Mouse (Mus musculus): ENCODE results near the gene Nedd8. TPM values are rescaled to one million over a fixed set of nuclear protein-coding genes. Genes with fewer than 3 reads are reported as not detected.

Nedd8 gene
- total RNA-seq, 2 experiments from 2014 or later, result 296 to 328 TPM

- DNase-seq, result no peak
Measured at GRCm38 (mm10) chr14:55614565-55615178, 57.3 kb downstream of the Nedd8 start.

DNA sequence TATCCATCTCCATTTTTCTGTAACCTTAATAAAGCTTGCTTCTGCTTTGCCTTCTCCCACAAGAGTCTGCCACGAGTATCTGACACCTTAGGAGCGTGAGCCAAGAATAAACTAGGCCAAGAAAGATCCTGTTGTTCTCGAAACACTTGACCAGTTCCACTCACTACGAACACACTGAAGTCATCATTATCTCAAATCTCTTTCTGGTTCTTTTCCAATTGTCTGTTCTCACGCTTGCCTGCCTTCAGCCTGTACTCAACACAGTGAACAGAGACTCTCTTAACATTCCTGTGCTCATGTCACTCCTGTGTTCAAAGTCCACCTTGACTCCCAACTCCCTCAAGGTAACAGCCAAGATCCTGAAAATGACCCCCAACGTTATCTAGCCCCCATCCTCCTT lies 58.6 kb downstream of the Nedd8 start:
- no peak for DNase-seq

Other genes with a start within 250 kb of the Nedd8 start
- gene Dhrs4, start 193.4 kb downstream of the Nedd8 start, total RNA-seq (2021), result 100 to 1,000 TPM; 102 to 115 TPM
- 1 to 10 TPM; 2.9 to 5.9 TPM for gene Carmil3, start 181.5 kb downstream of the Nedd8 start, total RNA-seq (2021)
- under 1 TPM in 1 of 2 experiments, not detected in 1; 0.12 TPM for gene Cpne6, start 161.7 kb downstream of the Nedd8 start, total RNA-seq (2021)
- gene Nrl, start 147.1 kb downstream of the Nedd8 start, total RNA-seq (2021), result not detected
- gene Pck2, start 131.9 kb downstream of the Nedd8 start, total RNA-seq (2021), result 10 to 100 TPM; 19.7 to 21.5 TPM
- 10 to 100 TPM; 60.8 to 63.0 TPM for gene Dcaf11, start 112.1 kb downstream of the Nedd8 start, total RNA-seq (2021)
- not detected for gene A730061H03Rik, start 111.7 kb downstream of the Nedd8 start, total RNA-seq (2021)
- 100 to 1,000 TPM; 122 to 152 TPM for gene Fitm1, start 96.5 kb downstream of the Nedd8 start, total RNA-seq (2021)
- 100 to 1,000 TPM; 232 to 244 TPM for gene Psme1, start 94.0 kb downstream of the Nedd8 start, total RNA-seq (2021)
- 10 to 100 TPM; 37.3 to 40.1 TPM for gene Emc9, start 86.8 kb downstream of the Nedd8 start, total RNA-seq (2021)
- gene Psme2, start 81.0 kb downstream of the Nedd8 start, total RNA-seq (2021), result 100 to 1,000 TPM; 127 to 153 TPM
- gene Rnf31, start 80.4 kb downstream of the Nedd8 start, total RNA-seq (2021), result 10 to 100 TPM; 25.9 to 27.9 TPM
- 1 to 10 TPM; 7.6 to 9.9 TPM for gene Irf9, start 68.6 kb downstream of the Nedd8 start, total RNA-seq (2021)
- gene Rec8, start 54.1 kb downstream of the Nedd8 start, total RNA-seq (2021), result under 1 TPM; 0.43 to 0.54 TPM
- 10 to 100 TPM; 64.6 to 67.1 TPM for gene Ipo4, start 36.2 kb downstream of the Nedd8 start, total RNA-seq (2021)
- 1 to 10 TPM; 3.7 to 4.3 TPM for gene Gm49378, start 34.2 kb downstream of the Nedd8 start, total RNA-seq (2021)
- 10 to 100 TPM; 60.1 to 72.3 TPM for gene Tm9sf1, start 28.3 kb downstream of the Nedd8 start, total RNA-seq (2021)
- gene Tssk4, start 21.9 kb downstream of the Nedd8 start, total RNA-seq (2021), result 1 to 10 TPM; 1.1 to 1.2 TPM
- gene Mdp1, start 11.6 kb downstream of the Nedd8 start, total RNA-seq (2021), result 10 to 100 TPM; 63.2 to 66.7 TPM
- gene Gmpr2, start 183 bp downstream of the Nedd8 start, total RNA-seq (2021), result 10 to 100 TPM; 16.6 to 21.0 TPM
- 10 to 100 TPM; 23.4 to 25.7 TPM for gene Tinf2, start 9.7 kb upstream of the Nedd8 start, total RNA-seq (2021)
- under 1 TPM; 0.20 to 0.50 TPM for gene Tgm1, start 41.8 kb upstream of the Nedd8 start, total RNA-seq (2021)
- 10 to 100 TPM; 13.1 to 13.9 TPM for gene Rabggta, start 50.1 kb upstream of the Nedd8 start, total RNA-seq (2021)
- gene Dhrs1, start 73.6 kb upstream of the Nedd8 start, total RNA-seq (2021), result 10 to 100 TPM; 46.0 to 51.4 TPM
- 10 to 100 TPM; 17.8 to 18.3 TPM for gene Nop9, start 73.6 kb upstream of the Nedd8 start, total RNA-seq (2021)
- 1 to 10 TPM; 1.2 to 2.2 TPM for gene Cideb, start 86.3 kb upstream of the Nedd8 start, total RNA-seq (2021)
- under 1 TPM; 0.11 to 0.26 TPM for gene Ltb4r2, start 89.3 kb upstream of the Nedd8 start, total RNA-seq (2021)
- gene Ltb4r1, start 93.8 kb upstream of the Nedd8 start, total RNA-seq (2021), result under 1 TPM; 0.50 TPM
- 10 to 100 TPM; 18.9 to 22.3 TPM for gene Adcy4, start 112.0 kb upstream of the Nedd8 start, total RNA-seq (2021)
- 10 to 100 TPM; 10.6 to 14.0 TPM for gene Ripk3, start 116.7 kb upstream of the Nedd8 start, total RNA-seq (2021)
- 10 to 100 TPM; 12.7 to 13.3 TPM for gene Nfatc4, start 151.0 kb upstream of the Nedd8 start, total RNA-seq (2021)
- gene Nynrin, start 181.9 kb upstream of the Nedd8 start, total RNA-seq (2021), result 10 to 100 TPM; 36.0 to 36.3 TPM
- under 1 TPM; 0.62 to 0.65 TPM for gene Cbln3, start 212.3 kb upstream of the Nedd8 start, total RNA-seq (2021)
- 10 to 100 TPM; 11.6 to 12.0 TPM for gene Khnyn, start 212.8 kb upstream of the Nedd8 start, total RNA-seq (2021)
- 10 to 100 TPM; 57.0 to 61.3 TPM for gene Sdr39u1, start 228.2 kb upstream of the Nedd8 start, total RNA-seq (2021)

Data from heart, postnatal 4 days (tissue).